In the genomic region with DNA sequence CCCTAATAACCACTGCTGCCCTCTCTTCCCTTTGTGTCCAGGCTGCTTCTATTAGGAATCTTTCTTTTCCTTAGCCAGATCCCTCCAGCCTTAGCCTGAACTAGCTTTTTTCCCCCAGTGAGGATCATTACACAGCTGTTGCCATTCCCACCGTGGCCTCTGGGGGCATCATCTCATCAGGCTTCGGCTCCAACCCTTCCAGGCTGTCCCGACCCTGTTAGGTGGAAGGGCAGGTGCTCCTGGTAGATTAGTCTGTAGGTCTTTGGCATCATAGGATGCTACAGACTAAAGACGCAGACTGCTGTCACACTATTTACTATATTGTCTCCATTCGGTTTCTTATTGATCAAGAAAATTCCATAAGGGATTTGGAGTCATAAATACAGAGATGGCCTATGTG, we compare ENCODE assay signal across 9 mouse cellular contexts.
DNase-seq lines count a peak whose midpoint lies in the region; ATAC-seq and TF ChIP-seq lines count a peak whose summit lies in the region.
"Had no signal": no experiment of that assay in that cellular context is flagged by ENCODE, and none has a peak within 500 bp of the region (broad histone marks: within the 10 kb centered on the region; RNA-seq: fewer than 3 reads in every experiment).

No protein-coding gene starts in this region.

- TF ChIP-seq EP300 in liver, embryonic 14.5 days (IDR thresholded peaks at IDR 0.05; ENCODE audit: low read depth): no peak

- 27% methylated on average over 5 of the region's 5 CpGs for WGBS in forebrain, postnatal 0 days
- WGBS in liver, embryonic 14.5 days (ENCODE audit: insufficient replicate concordance): 23% methylated on average over 5 of the region's 5 CpGs

- H3K4me2 ChIP-seq in forebrain, postnatal 0 days (ENCODE audit: low read depth): no peak overlapping the region
- no peak overlapping the region for H3K4me2 ChIP-seq in liver, embryonic 14.5 days (ENCODE audit: low read depth)

- H3K27ac ChIP-seq in gastrocnemius, adult 2 months: no peak overlapping the region
- no peak overlapping the region for H3K27ac ChIP-seq in forebrain, postnatal 0 days (ENCODE audit: low read depth, low read length)
- no peak overlapping the region for H3K27ac ChIP-seq in liver, embryonic 14.5 days

- no peaks in the 10 kb centered on the region for H3K27me3 ChIP-seq in forebrain, postnatal 0 days (ENCODE audit: insufficient read depth, low read length)
- H3K27me3 ChIP-seq in liver, embryonic 14.5 days (ENCODE audit: control insufficient read depth, insufficient read depth, low read length): no peaks in the 10 kb centered on the region

- TF ChIP-seq CTCF in gastrocnemius, adult 2 months (IDR thresholded peaks at IDR 0.05): peak; percentile 53
- TF ChIP-seq CTCF in forebrain, postnatal 0 days (IDR thresholded peaks at IDR 0.05; ENCODE audit: low read depth): peak; percentile 63
- peak; percentile 73 for TF ChIP-seq CTCF in liver, embryonic 14.5 days (IDR thresholded peaks at IDR 0.05; ENCODE audit: low read depth)

- H3K9me3 ChIP-seq in forebrain, postnatal 0 days (ENCODE audit: low read length): no peaks in the 10 kb centered on the region
- H3K9me3 ChIP-seq in liver, embryonic 14.5 days (ENCODE audit: control insufficient read depth, low read length): no peaks in the 10 kb centered on the region

- DNase-seq in gastrocnemius, adult 2 months: no peak
- no peak for DNase-seq in gastrocnemius, postnatal 25 days
- peak; percentile 25 to 51 for DNase-seq in right cerebral cortex, adult 2 months (ENCODE audit: low spot score in 2 of 2)
- no peak for DNase-seq in right cerebral cortex, adult 18-20 months
- DNase-seq in cerebellum, adult 11 months: peak; percentile 45
- DNase-seq in forebrain, postnatal 0 days: peak; percentile 16
- no peak for DNase-seq in liver, embryonic 14.5 days (ENCODE audit: low read depth in 3 of 3, low spot score in 3 of 3)
- peak; percentile 6 for DNase-seq in thymus, postnatal 0 days (ENCODE audit: low spot score)

- H3K4me1 ChIP-seq in forebrain, postnatal 0 days (ENCODE audit: insufficient read depth): no peaks in the 10 kb centered on the region
- no peaks in the 10 kb centered on the region for H3K4me1 ChIP-seq in liver, embryonic 14.5 days (replicated peaks; ENCODE audit: control insufficient read depth in 2 of 2, insufficient read depth in 2 of 2, low read length in 1 of 2)

- H3K36me3 ChIP-seq in forebrain, postnatal 0 days (ENCODE audit: insufficient read depth): no peaks in the 10 kb centered on the region
- no peaks in the 10 kb centered on the region for H3K36me3 ChIP-seq in liver, embryonic 14.5 days (replicated peaks; ENCODE audit: control insufficient read depth, insufficient read depth, low read depth)

- no peak overlapping the region for H3K9ac ChIP-seq in forebrain, postnatal 0 days
- H3K9ac ChIP-seq in liver, embryonic 14.5 days (replicated peaks): no peak overlapping the region

- no peak; the same call in 1 of the 2 replicates for ATAC-seq in forebrain, postnatal 0 days
- no peak for ATAC-seq in liver, embryonic 14.5 days (ENCODE audit: insufficient read depth)

- H3K4me3 ChIP-seq in gastrocnemius, adult 2 months: no peak overlapping the region
- H3K4me3 ChIP-seq in forebrain, postnatal 0 days (ENCODE audit: low read depth, low read length): no peak overlapping the region
- H3K4me3 ChIP-seq in liver, embryonic 14.5 days (ENCODE audit: insufficient read depth in 1 of 2, low read depth in 2 of 2, low read length in 2 of 2): no peak overlapping the region
- H3K4me3 ChIP-seq: myocyte had no signal

- intact Hi-C loops in gastrocnemius, adult 2 months (cut with DNase I): no loop called here

Comparison
In these comparisons a context has a peak if more than half of its experiments do, and no peak if none do; other contexts are left out.
1. DNase-seq: peak in right cerebral cortex, adult 2 months (2 of 2), cerebellum, adult 11 months (single experiment), forebrain, postnatal 0 days (single experiment) and thymus, postnatal 0 days (single experiment); none in gastrocnemius, adult 2 months (single experiment), gastrocnemius, postnatal 25 days (single experiment), right cerebral cortex, adult 18-20 months (single experiment) and liver, embryonic 14.5 days (0 of 3).
2. Peak in every context shown above with its lines, with median percentiles within 50 percentile points of each other: CTCF ChIP-seq.